Mouse (Mus musculus): ENCODE measurements around the gene Acaa1a.
"Not testable (repeated sequence)": the region's sequence is repeated elsewhere in the genome, so short reads cannot be mapped to it uniquely, and the experiment has no call there.

Acaa1a gene

DNA sequence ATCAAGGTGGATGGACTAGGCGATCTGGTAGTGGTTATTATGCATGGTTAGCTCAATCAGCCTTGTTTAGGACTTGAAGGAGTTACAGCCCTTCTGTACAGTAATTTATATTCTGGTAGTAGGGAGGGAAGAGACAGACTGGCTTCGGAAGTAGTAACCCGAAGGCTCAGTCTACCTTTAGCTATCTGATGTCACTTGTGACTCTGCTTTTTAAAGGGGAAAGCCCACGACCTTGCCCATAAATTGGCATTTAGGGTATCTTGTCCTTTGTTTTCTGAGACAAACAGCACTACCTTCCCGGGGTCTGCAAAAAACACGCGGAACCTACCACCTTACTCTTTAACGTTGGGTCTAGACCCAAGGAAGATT lies 720 bp downstream of the Acaa1a start:
- DNase-seq (ENCODE audit: low read depth), result no peak

DNA sequence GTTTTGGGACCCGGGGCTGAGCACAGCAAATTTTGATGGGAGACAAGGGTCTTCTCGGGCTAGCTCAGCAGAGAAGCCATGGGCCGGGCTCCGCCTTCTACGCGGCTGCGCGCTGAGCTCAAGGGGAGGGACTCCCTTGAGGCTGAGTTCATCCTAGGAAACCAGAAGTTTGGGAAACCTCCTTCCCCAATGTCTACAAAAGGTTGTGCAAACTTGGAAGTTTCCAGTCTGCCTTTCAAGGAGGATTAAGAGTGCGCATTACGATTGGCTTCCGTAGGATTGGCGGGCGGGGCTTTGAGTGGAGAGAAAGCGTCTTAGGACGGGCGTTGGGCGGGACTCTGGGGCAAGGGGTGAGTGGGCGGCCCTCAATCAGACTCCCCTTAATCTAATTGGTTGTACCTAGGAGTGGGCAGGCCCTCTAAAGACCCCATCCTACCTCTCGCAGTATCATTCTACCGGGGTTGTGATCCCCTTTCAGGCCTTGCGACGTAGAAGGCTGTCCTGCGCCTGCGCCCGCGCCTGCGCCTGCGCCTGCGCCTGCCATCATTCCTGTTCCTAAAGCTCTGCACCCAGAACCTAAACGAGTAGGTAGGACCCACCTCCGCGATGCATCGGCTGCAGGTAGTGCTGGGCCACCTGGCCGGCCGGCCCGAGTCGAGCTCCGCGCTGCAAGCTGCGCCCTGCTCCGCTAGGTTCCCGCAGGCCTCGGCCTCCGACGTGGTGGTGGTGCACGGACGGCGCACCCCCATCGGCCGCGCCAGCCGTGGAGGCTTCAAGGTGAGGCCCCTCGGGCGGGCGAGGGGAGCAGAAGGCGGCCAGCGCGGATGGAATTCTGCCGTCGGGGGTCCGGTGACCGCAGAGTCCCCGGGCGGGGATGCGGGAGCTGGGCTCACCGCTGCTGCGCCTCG lies 1.7 kb downstream of the Acaa1a start, which contains the start of gene Myd88:
Gene Myd88, minus strand, starts transcription at position 503 of the 908 bp plus-strand sequence.
- DNase-seq (ENCODE audit: low read depth), result peak; percentile 91

DNA sequence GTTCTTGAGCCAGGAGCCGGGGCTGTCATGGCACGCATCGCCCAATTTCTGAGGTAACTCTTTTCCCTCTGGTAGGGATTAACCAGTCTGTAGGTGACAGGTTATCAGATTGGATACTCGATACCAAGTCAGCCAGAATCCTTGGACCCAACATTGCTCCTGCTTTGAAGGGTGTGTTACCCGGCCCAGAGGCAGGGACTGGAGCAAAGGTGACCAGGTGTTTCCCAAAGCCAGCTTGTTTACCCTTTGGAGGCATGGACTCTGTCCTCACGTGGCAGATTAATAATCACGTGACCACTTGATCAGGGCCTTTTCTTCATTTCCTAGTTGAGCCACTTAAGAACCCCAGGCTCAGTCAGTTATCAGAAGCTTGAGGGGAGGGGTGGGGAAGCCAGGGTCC lies 3.3 kb downstream of the Acaa1a start:
- no peak for DNase-seq (ENCODE audit: low read depth)

DNA sequence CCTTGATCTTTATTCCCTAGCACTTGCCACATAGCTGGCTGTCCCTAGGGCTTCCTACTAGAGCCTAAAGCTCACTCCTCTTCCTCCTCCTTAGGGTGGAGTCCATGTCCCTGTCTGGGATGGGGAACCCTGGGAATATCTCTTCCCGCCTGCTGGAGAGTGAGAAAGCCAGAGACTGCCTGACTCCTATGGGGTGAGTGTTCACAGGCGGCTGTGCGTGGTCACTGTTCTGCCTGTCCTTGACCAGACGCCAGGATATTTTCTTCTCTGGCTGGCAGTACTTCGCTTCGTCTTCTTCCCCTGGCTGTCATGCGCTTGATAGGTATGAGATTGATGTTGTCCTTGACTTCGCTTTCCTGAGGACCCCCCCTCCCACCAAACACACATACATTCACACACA lies 6.9 kb downstream of the Acaa1a start:
- no peak for DNase-seq (ENCODE audit: low read depth)

DNA sequence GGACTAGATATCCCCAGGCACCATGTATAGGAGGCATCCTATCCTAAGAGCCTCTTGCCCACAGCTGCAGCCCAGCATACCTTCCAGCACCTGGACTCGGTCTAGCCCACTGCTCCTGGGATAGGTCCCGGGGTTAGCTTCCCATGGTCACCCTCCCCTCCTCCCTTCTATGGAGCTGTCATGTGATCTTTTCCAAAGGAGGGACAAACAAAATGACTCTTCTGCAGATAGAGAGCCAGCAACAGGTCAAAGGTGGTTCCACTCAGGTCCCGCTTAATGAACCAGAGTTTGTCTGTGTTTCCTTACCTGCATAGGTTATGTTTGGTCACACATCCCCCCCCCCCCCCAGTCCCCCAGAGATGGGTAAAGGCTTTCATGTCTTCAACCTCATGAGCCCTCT lies 11.1 kb downstream of the Acaa1a start:
- no peak for DNase-seq (ENCODE audit: low read depth)

DNA sequence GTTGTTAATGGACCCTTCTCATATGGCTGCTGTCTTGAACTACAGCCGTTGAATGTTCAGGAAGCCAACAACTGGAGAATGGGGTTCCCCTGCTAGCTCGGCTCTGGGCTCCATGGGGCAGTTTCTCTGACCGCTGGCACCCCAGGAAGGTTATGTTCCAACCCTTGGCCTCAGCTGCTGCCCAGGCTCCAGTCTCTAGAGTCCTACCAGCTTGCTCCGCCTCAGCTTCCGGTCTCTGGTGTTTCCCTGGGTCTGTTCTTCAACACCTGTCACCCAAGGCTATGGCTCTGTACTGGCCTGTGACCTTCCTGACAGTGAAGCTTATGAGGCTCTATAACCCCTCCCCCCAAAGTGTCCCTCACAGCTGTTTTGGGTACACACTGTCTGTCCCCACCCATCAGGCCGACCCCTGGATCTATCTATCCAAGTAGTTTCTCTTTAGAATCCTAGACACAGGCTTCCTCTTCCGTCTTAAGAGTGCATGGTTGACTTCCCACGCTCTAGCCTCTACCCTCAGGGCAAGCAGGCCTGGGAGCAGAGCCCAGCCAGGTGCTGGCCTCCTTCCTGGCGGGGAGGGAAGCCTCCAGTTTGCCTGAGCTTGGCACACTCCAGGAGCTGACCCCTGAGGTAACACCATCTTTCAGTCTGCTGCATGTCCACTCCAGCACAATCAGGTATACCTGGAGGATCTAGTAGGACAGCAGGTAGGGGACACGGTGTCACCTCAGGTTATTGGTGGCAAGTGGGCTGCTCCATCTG lies 11.7 kb downstream of the Acaa1a start:
- DNase-seq (ENCODE audit: low read depth), result no peak

DNA sequence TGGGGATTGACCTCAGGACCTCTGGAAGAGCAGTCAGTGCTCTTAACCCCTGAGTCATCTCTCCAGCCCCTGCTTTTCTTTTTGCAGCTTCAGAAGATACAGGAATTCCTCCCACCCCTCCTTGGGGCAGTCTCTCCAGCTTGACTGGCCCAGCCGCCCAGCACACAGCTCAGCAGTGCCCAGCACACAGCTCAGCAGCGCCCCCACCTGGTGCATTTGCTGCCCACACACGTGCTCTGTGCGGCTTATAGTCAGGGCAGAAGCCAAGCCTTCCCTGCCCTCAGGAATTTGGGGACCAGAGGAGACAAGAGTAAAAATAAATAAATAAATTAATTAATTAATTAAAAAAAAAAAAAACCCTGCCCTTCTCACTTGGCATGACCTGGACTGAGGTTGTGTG lies 12.6 kb downstream of the Acaa1a start:
- peak; percentile 56 for DNase-seq (ENCODE audit: low read depth)

DNA sequence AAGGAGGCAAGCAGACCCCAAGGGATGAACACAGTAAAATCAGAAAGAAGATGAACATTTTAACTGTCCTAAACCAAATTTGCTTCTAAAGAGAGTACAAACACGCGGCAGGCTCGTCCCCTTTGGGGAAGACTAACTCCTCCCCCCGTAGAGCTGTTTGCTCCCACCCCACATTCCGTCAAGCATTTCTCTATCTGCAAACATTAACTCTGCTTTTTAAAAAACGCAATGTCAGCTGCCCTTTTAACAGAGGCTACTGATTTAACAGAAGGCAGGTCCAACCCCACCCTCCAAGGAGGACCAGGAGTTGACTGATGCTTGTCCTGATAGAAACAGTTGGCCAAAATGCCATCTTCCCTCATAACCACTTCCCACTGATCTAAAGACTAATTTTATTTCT lies 14.4 kb downstream of the Acaa1a start:
- DNase-seq (ENCODE audit: low read depth), result no peak

DNA sequence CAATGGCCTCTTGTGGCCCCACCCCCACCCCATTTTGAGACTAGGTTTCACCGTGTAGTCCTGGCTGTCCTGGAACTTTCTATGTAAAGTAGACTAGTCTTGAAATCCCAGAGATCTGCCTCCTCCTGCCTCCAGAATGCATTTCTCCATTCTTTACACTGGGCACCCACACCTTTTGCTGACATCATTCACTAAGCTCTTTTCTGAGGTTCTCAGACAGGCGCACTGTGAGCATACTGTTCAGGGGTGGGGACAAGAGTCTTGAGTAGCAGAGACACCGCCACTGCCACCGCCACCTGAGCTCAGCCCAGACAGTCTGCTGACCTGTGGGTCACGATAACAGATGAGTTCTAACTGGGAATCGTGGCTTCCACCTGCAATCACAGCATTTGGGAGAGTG lies 16.5 kb downstream of the Acaa1a start:
- DNase-seq (ENCODE audit: low read depth), result no peak

DNA sequence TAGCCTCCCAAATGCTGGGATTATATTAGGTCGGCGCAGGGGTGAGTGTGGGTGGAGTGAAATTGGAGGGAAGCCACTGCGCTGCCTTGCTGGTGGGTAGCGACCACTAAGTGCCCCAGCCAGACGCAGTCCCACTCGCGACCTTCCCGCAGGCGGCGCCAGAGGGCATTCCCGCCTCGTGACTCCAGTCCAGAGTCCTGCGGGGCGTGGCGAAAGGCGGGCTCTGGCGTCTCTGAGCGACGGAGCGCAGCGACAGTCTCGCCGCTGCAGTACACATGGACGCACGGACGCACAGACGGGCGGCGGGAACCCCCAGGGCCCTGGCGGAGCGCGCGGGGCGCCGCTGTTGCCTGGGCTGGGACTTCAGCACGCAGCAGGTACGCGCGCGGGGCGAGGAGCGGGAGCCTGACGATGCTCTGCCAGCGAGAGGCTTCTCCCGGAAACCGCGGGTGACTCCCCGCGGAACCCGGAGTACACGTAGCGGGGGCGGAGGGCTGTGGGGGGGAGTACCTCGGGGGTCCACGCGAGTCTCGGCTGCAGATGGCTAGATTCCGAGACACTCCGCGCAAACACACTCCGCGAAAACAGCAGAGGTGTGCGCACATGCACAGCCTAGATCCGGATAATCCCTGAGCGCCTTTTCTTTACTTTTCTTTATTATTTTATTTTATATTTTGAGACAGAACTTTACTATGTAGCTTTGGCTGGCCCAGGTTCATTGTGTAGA lies 18.0 kb downstream of the Acaa1a start, which contains the start of gene Xylb:
Gene Xylb, plus strand, starts transcription at position 51 of the 727 bp plus-strand sequence.
- DNase-seq (ENCODE audit: low read depth), result peak; percentile 83

DNA sequence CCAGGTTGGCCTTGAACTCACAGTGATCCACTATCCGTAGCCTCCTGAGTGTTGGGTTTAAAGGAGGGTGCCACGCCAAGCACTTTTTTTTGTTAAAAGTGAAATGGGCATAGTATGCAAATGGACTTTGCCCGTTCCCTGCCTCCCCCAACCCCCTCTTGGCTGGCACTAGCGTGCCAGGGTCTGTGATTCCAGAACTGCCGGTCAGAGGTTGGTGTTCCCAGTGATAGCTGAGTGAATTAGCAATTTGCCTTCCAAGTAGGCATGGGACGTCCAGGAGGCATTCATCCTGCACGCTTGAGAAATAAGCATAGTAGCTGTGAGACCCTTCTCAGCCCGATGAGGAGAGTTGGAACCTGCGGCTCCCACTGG lies 18.6 kb downstream of the Acaa1a start:
- no peak for DNase-seq (ENCODE audit: low read depth)

DNA sequence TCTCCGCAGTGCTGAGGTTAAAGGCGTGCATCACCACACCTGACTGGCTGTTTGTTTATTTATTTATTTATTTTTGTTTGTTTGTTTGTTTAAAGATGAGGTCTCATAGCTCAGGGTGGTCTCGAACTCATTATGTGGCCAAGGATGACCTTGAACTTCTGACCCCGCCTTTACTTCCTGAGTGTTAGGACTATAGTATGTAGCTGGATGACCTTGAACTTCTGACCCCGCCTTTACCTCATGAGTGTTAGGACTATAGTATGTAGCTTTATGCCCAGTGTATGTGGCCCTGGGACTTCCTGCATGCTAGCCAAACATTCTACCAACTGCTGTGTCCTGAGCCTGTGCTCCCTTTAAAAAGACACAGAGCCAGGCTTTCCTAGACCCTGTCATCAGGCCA lies 21.9 kb downstream of the Acaa1a start:
- no peak for DNase-seq (ENCODE audit: low read depth)

DNA sequence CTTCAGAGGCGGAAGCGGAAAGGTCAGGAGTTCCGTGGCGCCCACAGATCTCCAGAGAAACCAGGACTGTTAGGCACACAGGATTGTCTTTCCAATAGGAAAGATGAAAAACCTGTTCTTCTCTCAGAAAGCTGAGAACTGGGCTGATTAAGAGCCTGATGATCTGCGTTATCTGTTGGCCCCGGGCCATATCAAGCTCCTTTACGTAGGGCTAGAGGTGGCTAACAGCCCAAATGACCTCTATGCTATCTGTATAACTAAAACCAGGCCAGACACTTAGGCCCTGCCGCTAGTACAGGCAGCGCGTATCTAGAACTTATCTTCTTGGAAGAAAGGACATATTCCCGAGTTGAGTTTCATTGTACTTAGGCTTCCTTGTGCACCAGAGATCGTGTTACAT lies 23.8 kb downstream of the Acaa1a start:
- no peak for DNase-seq (ENCODE audit: low read depth)

DNA sequence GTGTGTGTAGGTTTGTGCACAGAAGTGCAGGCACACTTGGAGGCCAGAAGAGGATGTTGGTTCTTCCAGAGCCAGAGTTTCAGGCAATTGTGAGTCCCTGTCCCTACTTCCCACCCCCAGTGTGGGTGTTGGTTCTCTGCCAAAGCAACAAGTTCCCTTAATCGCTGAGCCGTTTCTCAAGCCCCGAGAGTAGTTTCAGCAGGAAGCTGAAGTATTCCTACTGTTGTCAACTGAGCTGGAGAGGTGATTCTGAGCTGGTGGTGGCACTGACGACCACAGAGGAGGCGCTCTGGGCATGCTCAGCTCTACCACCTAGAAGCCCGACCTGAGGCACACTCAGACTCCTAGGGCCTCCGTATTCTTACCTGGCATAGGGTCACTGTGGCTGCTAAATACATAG lies 25.8 kb downstream of the Acaa1a start, which contains the start of gene Slc22a14:
Gene Slc22a14, minus strand, starts transcription at position 270 of the 400 bp plus-strand sequence.
- no peak for DNase-seq (ENCODE audit: low read depth)

DNA sequence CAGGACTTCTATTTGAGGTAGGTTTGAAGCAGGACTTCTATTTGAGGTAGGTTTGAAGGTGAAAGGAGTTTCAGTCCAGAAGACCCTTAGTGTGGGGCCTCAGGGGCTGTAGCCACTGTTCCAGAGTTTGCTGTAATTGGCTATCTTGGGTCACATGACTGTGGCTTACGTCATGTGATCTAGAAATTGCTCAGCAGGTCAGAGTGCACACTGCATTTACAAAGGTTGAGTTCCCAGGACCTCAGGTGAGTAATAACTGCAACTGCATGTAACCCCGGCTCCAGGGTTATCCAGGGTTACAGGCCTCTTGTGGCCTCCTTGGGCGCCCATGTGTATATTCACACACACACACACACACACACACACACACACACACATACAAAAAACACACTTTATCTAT lies 28.9 kb downstream of the Acaa1a start:
- DNase-seq (ENCODE audit: low read depth), result no peak

DNA sequence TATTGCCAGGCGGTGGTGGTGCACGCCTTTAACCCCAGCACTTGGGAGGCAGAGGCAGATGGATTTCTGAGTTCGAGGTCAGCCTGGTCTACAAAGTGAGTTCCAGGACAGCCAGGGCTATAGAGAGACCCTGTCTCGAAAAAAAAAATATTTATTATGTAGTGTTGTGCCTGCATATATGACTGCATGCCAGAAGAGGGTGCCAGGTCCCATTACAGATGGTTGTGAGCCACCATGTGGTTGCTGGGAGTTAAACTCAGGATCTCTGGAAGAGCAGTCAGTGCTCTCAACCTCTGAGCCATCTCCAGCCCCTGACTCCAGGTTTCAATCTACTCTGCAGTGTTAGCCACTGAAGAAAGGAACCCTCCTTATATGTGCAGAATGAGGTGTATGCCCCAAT lies 31.3 kb downstream of the Acaa1a start:
- not testable (repeated sequence) for DNase-seq (ENCODE audit: low read depth)

DNA sequence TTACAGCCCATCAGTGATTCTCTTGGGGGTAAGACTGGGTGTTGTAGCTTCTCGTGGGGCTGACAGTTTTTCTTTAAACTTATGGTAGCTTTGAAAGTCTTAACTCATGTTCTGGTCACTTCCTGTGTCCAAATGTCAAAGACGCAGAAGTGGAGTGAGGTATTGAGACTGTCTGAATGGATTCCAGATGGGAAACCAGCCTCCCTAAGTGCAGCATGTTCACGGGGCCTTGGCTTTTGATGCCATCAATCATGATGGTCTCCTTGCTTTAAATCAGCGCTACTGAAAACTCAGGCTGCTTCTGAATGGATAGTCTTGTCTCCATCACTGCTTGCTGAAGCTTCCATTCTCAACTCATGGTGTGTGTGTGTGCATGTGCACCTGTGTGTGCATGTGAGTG lies 31.8 kb downstream of the Acaa1a start:
- DNase-seq (ENCODE audit: low read depth), result no peak

DNA sequence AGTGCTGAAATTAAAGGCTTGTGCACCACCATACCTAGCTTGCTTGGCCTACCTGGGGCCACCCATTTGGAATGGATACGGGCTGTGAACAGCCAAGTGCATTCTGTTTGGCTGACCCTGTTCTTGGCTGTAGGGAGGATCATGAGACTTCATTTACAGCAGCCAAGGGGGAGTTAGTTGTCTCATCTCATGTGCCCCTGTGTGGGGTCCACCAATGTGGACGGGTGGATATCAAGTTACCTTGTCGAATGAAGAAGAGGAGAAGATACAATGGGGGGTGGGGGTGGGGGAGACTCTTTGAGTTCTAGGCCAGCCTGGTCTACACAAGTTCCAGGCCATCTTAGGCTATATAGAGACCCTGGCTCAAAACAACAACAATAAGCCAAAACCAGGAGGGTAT lies 35.5 kb downstream of the Acaa1a start:
- no peak for DNase-seq (ENCODE audit: low read depth)

DNA sequence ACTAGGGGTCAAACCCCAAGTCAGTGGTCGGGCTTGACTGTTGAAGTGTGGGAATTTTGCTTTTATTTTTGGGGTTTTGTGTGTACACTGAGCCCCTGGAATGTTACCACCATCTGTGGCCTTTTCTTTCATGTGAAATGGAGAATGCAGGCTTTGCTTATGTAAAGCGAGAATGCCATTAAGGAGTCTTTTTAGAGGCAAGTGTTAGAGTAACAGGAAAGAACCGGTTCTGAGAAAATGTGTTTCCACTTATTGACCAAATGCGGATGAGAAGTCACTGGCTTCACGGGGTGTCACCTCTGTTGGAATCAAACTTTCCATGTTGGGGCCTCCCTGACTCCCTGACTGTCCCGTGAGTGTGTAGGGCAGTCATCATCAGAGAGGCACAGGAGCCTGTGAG lies 36.1 kb downstream of the Acaa1a start:
- no peak for DNase-seq (ENCODE audit: low read depth)

DNA sequence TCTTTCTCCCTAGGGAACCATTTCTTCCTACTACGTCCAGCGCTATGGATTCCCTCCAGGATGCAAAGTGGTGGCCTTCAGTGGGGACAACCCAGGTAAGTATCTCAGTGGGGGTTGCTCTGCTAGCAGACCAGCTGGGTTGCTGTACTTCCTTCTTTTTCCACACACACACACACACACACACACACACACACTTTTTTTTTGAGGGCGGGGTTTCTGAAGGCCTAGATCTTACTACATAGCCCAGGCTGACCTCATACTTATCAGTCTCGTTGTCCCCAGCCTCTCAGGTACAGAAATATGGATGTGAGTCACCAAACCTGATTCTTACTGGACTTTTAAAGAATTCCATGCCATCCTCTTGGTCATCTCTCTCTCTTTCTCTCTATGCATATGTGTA lies 38.8 kb downstream of the Acaa1a start:
- DNase-seq (ENCODE audit: low read depth), result no peak

DNA sequence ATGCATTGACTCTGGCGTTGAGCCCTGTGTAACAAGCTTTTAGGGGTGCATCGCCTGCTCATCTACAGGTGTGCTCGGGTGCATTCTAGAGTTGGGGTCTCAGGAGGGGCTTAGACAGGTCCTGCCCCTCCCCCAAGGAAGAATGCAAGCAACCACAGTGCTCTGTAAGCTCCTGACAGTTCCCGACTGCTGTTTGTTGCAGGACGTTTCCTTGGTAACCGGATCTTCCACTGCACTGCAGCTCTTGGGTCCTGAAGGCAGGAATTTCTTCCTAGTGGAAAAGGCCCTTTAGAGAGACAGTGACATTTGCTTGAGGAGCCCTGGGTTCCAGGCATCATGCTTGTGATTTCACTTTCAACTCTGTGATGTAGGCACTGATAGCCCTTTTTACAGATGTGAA lies 43.1 kb downstream of the Acaa1a start:
- no peak for DNase-seq (ENCODE audit: low read depth)

DNA sequence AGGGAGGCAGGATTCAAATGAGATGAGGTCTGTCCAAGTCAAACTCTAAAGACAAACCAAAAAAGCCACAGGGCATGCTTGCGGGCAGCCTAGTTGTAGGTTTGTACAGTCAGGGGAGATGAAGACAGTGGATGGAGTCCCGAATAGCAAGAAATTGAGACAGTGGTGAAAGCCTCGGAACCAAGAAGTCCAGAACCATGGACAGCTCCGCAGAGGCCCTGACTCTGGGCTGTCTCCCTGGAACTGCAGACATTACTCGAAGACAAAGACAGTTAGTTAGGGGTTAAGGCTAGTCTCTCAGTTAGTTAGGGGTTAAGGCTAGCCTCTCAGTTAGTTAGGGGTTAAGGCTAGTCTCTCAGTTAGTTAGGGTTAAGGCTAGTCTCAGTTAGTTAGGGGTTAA lies 49.5 kb downstream of the Acaa1a start:
- DNase-seq (ENCODE audit: low read depth), result no peak

DNA sequence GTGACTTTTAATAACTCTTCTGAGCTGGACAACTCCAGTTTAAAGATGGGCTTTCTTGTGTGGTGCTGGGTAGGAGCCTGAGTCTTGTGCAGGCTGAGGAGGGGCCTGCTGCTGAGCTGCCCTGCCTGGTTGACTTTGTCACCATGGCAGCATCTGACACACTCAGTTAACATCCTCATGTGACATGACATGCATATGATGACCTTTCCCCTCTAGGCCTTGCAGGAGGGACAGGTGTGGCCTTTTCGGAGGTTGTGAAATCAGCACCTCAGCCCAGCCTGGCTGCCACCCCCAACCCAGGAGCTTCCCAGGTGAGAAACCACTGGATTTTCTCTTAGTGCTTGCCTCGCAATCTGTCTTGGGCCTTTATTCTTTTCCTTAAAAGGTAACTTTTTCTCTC lies 50.7 kb downstream of the Acaa1a start:
- no peak for DNase-seq (ENCODE audit: low read depth)
